Mouse (Mus musculus): Measurements from ENCODE around the gene Btg3. TPM values are rescaled to one million over a fixed set of nuclear protein-coding genes. Genes with fewer than 3 reads are reported as not detected.
A peak's percentile ranks its signal among the peaks of the same experiment; 100 is the strongest.

The Btg3 gene
- total RNA-seq, 2 experiments from 2014 or later, result 11.0 to 11.8 TPM

DNA sequence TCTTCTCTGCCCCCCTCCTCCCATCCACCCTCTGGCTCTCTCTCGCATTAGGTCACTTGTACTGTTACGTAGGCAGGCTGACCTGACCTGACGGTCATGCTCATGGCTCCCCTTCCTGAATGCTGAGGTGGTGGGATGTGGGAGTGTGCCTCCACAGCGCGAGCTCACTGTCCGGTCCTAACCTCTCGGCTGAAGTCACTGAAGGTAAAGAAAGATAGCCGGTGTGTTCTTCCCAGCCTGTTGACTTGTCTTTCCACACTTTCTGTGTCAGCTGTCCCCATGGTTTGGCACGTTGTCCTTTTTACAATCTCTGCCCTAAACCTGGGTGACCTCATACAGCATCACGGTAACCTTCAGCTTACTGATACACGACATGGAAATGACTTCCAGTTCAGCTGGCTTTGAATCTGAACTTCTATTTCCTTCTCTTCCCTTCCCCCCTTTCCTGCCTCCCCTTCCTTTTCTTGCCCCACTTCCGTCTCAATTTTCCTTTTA lies 71.3 kb downstream of the Btg3 start:
- intact Hi-C loops (cut with DNase I), result no loop called here
- no peak for DNase-seq

DNA sequence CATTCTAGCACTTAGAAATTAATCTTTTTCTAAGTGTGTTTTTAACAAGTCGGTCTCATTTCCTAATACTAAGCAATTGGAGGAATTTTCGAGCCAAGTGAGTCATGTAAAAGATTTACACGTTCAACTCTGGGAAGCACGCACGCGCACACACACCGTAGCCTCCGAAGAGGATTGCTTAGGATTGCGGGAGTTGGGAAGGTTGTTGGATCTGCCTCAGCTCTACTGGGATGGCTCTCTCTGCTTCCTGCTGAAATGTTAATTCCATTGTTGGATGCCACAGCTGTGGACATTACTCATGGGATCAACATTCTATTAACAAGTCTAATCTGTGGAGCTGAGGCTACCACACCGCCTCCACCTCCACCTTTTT lies 74.3 kb downstream of the Btg3 start:
- peak in 1 of 2 experiments; percentile 27 for DNase-seq
- intact Hi-C loops (cut with DNase I), result loop anchor here (5.0 kb wide), 1 partner anchor 35 kb away; no protein-coding TSS in a partner anchor

DNA sequence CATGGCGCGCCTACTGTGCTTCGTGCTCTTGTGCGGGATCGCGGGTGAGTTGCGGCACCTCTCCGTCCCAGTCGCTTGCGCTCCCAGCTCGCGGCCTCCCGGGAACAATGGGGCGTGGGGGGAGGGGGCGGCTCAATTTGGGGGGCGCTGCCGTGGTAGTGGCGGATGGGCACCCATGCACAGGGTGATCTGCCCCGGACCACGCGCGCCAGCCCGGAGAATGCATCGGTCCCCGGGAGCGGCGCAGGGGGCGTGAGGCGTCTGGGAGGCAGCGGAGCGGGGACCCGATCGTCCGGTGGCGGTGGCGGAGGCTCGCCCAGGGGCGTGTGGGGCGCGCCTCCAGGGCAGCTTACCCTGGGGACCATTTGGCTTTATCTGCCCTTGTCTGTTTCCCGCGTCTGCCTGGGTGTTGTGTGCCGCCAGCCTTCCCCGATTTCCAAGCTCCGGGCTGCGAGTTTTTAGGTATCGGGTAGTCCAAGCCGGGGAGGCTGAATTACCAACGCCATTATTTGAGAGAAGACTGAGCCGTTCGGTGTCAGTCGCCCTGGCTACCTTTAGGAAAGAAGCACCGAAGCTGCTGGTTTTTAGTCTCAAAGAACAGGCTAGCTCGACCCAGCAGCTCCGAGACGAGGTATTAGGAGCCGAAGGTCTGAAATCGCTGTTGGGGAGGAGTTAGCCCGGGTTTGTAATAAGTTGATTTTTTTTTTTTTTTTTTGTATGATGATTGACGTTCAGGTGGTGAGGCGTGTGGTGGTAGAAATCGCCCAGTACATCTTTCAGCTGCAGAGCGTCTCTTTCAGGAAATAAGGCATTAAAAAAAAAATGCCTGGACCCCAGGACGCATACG lies 74.9 kb downstream of the Btg3 start:
- intact Hi-C loops (cut with DNase I), result loop anchor here (5.0 kb wide), 1 partner anchor 35 kb away; no protein-coding TSS in a partner anchor
- peak; percentile 38 to 41 for DNase-seq

DNA sequence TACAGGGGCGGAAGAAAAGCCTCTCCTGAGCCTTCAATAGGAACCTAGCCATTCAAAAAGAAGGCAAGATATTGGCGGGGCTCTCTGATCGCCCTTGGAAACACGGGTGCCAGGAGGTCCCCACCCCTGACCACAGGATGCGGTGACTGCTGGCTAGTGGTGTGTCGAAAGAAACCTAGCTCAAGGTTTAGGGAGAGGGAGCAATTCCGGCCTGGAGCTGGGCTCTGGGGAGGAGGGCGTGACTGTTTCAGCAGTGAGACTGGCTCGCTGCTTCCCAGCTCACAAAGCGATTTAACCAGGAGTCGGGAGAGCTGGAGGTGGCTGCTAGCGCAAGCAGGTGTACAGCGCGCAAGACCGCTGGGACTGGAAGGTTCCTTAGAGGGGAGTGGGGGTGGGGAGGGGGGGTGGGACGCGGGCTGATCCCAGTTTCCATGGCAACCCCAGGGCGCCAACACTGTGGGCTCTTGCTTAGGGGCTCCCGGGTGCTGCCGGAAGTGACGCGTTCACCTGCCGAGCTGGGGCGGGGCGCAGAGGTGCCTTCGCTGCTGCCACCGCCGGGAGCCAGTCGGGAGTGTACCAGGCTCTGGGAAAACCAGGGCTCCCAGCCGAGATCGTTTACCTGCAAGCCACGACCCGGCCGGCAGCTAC lies 75.7 kb downstream of the Btg3 start, which contains the start of gene Cxadr:
Gene Cxadr (plus strand): TSS at position 307 of the 648 bp plus-strand sequence.
- intact Hi-C loops (cut with DNase I), result loop anchor here (5.0 kb wide), 1 partner anchor 34 kb away; no protein-coding TSS in a partner anchor
- DNase-seq, result peak; percentile 58 to 68

DNA sequence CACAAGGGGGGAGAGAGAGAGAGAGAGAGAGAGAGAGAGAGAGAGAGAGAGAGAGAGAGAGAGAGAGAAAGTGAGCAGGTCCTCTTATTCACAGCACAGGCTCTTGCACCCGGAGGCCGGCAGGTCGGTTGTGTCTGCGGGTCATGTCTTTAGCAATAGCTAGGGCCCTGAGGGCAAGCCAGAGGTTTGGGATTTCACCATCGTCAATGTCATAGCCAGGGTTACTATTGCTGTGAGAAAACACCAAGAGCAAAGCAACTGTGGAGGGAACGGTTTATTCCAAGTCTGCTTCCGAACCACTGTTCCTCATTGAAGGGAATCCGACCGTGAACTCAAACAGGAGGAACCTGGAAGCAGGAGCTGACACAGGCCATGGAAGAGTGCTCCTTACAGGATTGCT lies 80.9 kb downstream of the Btg3 start:
- no peak for DNase-seq
- intact Hi-C loops (cut with DNase I), result no loop called here

DNA sequence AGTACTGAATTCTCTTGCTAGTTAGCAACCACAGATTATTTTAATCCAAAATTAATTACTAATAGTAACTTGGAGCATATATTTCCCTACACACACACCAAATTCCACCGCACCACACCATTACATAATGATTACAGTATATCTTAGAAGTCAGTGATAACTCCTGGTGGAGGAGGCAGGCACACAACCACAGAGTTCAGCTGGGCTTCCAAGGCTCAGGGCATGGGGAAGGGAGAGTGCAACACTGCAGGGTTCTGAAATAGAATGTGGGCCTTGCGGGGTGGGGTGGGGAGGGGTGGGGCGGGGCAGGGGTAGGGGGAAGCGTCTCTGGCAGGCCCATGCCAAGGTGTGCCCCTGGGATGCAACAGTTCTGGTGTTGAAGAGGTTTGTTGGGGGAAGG lies 81.4 kb downstream of the Btg3 start:
- intact Hi-C loops (cut with DNase I), result no loop called here

DNA sequence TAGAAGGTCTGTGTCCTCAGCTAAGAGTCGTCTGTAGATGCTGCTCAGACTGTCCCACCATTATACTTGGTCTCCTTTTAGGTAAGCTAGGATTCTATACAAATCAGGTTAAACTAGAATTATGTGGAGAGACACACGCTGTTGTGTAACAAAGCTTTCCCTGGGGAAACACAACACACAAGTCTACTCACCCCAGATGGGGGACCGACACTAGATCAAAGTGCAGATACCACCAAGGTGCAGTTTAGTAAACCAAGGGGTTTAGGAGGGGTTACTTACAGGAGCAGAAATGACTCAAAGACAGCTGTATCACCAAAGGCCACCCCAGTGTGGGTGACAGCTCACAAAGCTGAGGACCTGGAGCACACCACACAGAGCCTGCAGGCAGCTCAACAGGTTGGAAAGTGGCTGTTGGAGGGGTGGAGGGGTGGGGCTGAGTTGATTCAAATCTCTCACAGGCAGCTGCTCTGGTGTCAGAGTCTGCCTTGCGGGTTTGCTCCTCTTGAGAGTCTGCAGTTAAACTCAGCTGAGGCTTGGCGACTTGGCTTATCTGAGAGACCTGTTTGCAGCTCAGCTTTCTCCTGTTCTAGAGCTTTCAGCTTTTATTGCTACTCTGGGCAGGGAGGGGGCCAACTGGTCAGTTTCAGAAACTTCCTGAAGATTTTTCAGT lies 82.3 kb downstream of the Btg3 start:
- intact Hi-C loops (cut with DNase I), result no loop called here
- no peak for DNase-seq

More for the DNA sequence above, 81.4 kb downstream of the Btg3 start:
- DNase-seq, result no peak

DNA sequence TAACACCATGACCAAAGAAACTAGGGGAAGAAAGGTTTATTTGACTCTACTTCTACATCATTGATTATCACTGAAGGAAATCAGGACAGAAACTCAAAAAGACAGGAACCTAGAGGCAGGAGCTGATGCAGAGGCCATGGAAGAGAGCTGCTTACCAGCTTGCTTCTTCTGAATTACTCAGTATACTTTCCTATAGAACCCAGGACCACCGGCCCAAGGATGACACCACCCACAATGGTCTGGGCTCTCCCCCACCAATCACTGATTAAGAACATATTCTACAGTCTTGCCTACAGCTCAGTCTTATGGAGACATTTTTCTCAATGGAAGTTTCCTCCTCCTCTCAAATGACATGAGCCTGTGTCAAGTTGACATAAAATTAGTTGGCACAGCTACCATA lies 82.9 kb downstream of the Btg3 start:
- no peak for DNase-seq
- intact Hi-C loops (cut with DNase I), result no loop called here

DNA sequence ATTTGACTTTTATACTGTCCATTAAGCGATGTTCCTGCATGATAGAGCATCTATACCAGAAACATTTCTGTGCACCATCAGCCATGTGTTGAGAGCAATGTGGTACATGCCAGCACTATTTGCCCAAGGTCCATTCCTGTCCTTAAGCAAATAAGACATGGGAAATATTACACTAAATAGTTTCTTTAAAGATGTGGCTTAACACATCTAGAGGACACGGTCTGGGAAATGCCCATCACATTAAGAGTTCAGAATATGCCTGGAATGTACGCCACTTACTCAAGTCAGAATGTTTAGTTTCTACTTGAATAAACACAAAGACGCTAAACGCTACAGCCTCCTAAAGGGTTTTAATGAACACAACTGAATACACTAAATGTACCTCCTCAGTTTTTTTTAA lies 93.8 kb downstream of the Btg3 start:
- intact Hi-C loops (cut with DNase I), result no loop called here
- no peak for DNase-seq

Other genes starting within 250 kb of the Btg3 start
- gene Cxadr, start 75.7 kb downstream of the Btg3 start, total RNA-seq (2021), result 10 to 100 TPM; 47.7 to 50.7 TPM
- 1 to 10 TPM; 5.2 to 6.1 TPM for gene D16Ertd472e, start 199.5 kb upstream of the Btg3 start, total RNA-seq (2021)

Measured in heart, postnatal 14 days (tissue).